Mouse (Mus musculus) lung, postnatal 0 days (tissue): Measurements from ENCODE around the gene Cplx2. TPM values are rescaled to one million over a fixed set of nuclear protein-coding genes. Genes with fewer than 3 reads are reported as not detected.

Source experiments
- ATAC-seq: fragments of 200-750 bp; cut with Nextera tagmentation; 2 replicates; pipeline ENCODE4 v1.8.0; 2017; ENCODE audit warnings: moderate library complexity
- DNase-seq: peaks from one replicate; pipeline ENCODE4 v3.0.0-alpha.2; 2016; ENCODE audit warnings: low spot score
- H3K27ac ChIP-seq: fragments of 300-500 bp; sonication (generic); 2 replicates; pipeline ENCODE4 v1.5.1; 2014; ENCODE audit warnings: antibody characterized with exemption, mild to moderate bottlenecking, low read length, mixed read lengths
- H3K27me3 ChIP-seq: fragments of 300-500 bp; sonication (generic); replicated peaks from 2 replicates; pipeline ENCODE4 v1.6.1; 2014; ENCODE audit warnings: low read length, mixed read lengths; ENCODE audit not compliant: insufficient read depth
- H3K36me3 ChIP-seq: fragments of 300-500 bp; sonication (generic); 2 replicates; pipeline ENCODE4 v1.6.1; 2014; ENCODE audit warnings: low read length, mixed read lengths; ENCODE audit not compliant: insufficient read depth
- H3K4me1 ChIP-seq: fragments of 300-500 bp; sonication (generic); 2 replicates; pipeline ENCODE4 v1.6.1; 2014; ENCODE audit warnings: antibody characterized with exemption, low read depth, low read length, mixed read lengths; ENCODE audit not compliant: insufficient read depth
- H3K4me2 ChIP-seq: fragments of 300-500 bp; sonication (generic); replicated peaks from 2 replicates; pipeline ENCODE4 v1.6.1; 2014; ENCODE audit warnings: low read depth, mild to moderate bottlenecking, low read length, moderate library complexity, mixed read lengths
- H3K4me3 ChIP-seq: fragments of 300-500 bp; sonication (generic); 2 replicates; pipeline ENCODE4 v1.5.1; 2014; ENCODE audit warnings: low read depth, low read length
- H3K9ac ChIP-seq: fragments of 300-500 bp; sonication (generic); replicated peaks from 2 replicates; pipeline ENCODE4 v1.6.1; 2014; ENCODE audit warnings: low read depth, mild to moderate bottlenecking
- H3K9me3 ChIP-seq: fragments of 300-500 bp; sonication (generic); 2 replicates; pipeline ENCODE4 v1.6.1; 2016; ENCODE audit warnings: low read length, mixed read lengths
- CTCF ChIP-seq: IDR thresholded peaks from 2 replicates; pipeline ENCODE4 v1.5.1; 2016; ENCODE audit warnings: antibody characterized with exemption, mild to moderate bottlenecking
- EP300 ChIP-seq: IDR thresholded peaks from 2 replicates; pipeline ENCODE4 v1.6.1; 2016; ENCODE audit warnings: antibody characterized with exemption, mild to moderate bottlenecking, control low read depth
- WGBS: fragments of 180-500 bp; shearing (Covaris S2); extraction: QIAGEN DNeasy Blood & Tissue Kit; methylation state at CpG from one replicate; pipeline ENCODE4 v1.1.7; 2014; 5-methylcytosine and 5-hydroxymethylcytosine counted together
- polyA plus RNA-seq: library from polyadenylated mRNA; unstranded; fragments of >200 nt; fragmentation: Nextera tagmentation; extraction: Ambion mirVana; gene quantifications from 2 replicates; pipeline ENCODE4 v1.2.1, GENCODE M21; 2015

Cplx2 gene
- polyA plus RNA-seq, 1 experiment from 2014 or later: 3.1 TPM

DNA sequence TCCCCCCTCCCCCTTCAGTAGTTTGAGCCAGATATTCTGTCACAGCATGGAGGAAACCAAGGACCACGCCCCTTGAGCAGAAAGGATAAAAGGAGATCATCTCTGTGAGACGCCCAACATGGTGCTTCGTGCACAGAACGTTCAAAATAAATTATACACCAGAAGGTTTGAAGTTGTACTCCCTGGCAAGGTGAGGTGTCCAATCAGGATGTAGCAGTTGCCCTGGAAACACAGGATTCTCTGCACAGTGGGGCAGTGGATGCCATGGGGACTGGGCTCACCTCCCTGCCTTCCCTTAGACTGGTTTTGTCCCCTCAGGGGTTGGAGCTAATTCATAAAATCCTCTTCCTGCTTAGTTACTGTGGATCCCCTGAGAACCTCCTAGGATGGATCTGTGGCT lies 25.9 kb downstream of the Cplx2 start:
- Histone ChIP-seq H3K4me3 (no peak overlapping the region), H3K27ac (no peak overlapping the region), H3K36me3 (no peaks in the 10 kb centered on the region), H3K27me3 (no peaks in the 10 kb centered on the region), H3K4me2 (no peak overlapping the region), H3K9ac (no peak overlapping the region), H3K9me3 (no peaks in the 10 kb centered on the region), H3K4me1 (no peaks in the 10 kb centered on the region)
- ATAC-seq (no peak), DNase-seq (no peak)
- TF ChIP-seq EP300: no peak
- TF ChIP-seq CTCF: no peak
- WGBS: 63% methylated on average over 4 of the region's 4 CpGs

DNA sequence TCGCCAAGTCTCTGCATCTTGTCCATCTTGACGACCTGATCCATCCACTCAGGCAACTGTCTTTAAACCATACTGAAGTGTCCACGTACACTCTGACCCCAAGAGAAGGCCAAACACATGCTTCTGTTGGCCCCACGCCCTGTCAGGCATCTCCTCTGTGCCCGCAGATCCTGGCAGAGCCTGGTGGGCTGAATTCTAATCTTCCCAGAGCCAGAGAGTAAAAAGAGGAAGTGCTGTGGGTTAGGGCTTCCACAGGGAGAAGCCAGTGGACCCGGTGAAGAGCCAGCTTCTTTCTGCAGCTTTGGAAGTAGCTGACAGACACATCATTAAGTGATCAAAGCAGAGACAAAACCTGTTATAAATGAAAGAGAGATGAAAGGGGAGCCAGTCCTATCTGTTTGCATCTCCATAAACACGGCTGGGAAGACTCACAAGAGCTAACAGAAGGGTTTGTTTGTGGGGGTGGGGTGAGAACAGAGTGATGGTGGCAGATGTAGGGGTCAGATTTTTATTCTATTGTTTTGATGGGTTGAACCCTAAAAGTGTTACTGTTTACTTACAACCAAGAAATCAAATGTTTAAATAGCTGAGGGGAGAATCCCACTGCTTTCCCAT lies 29.5 kb downstream of the Cplx2 start:
- Histone ChIP-seq H3K4me3 (no peak overlapping the region), H3K9ac (no peak overlapping the region), H3K27me3 (no peaks in the 10 kb centered on the region), H3K36me3 (no peaks in the 10 kb centered on the region), H3K4me2 (no peak overlapping the region), H3K27ac (no peak overlapping the region), H3K4me1 (no peaks in the 10 kb centered on the region), H3K9me3 (no peaks in the 10 kb centered on the region)
- TF ChIP-seq EP300 (no peak), CTCF (no peak)
- 34% methylated on average over 7 of the region's 7 CpGs for WGBS
- no peak for DNase-seq
- ATAC-seq: no peak

DNA sequence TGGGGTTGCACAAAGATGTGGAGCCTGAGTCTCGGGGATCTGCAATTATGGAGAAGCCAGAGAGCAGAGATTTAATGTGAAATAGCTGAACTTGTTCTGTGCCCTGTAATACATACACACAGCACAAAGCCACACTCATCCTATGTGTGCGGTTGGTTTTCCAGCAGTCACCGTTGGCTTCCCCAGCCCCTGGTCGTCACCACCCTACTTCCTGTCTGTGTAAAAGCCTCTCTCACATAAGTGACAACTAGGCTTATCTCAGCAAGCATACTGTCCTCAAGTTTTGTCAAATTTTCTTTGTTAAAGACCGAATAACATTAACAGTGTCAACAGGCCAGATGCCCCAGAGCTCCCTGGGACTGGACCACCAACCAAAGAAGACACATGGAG lies 30.0 kb downstream of the Cplx2 start:
- TF ChIP-seq EP300: no peak
- no peak for TF ChIP-seq CTCF
- Histone ChIP-seq H3K27me3 (no peaks in the 10 kb centered on the region), H3K4me1 (no peaks in the 10 kb centered on the region), H3K36me3 (no peaks in the 10 kb centered on the region), H3K4me2 (no peak overlapping the region), H3K9me3 (no peaks in the 10 kb centered on the region), H3K27ac (no peak overlapping the region), H3K9ac (no peak overlapping the region), H3K4me3 (no peak overlapping the region)
- ATAC-seq (no peak), DNase-seq (no peak)
- 34% methylated on average over 5 of the region's 5 CpGs for WGBS

- no peak overlapping the region for H3K27ac ChIP-seq
- no peak overlapping the region for H3K9ac ChIP-seq
- DNase-seq (no peak), ATAC-seq (no peak)
- WGBS: 65% methylated on average over 4 of the region's 4 CpGs
- H3K4me3 ChIP-seq: no peak overlapping the region
- no peaks in the 10 kb centered on the region for H3K36me3 ChIP-seq
- no peaks in the 10 kb centered on the region for H3K4me1 ChIP-seq
- H3K27me3 ChIP-seq: no peaks in the 10 kb centered on the region
- no peak for TF ChIP-seq CTCF
- TF ChIP-seq EP300: no peak
- no peak overlapping the region for H3K4me2 ChIP-seq
- no peaks in the 10 kb centered on the region for H3K9me3 ChIP-seq
Observed at GRCm38 (mm10) chr13:54402346-54402745, 31.2 kb downstream of the Cplx2 start.

DNA sequence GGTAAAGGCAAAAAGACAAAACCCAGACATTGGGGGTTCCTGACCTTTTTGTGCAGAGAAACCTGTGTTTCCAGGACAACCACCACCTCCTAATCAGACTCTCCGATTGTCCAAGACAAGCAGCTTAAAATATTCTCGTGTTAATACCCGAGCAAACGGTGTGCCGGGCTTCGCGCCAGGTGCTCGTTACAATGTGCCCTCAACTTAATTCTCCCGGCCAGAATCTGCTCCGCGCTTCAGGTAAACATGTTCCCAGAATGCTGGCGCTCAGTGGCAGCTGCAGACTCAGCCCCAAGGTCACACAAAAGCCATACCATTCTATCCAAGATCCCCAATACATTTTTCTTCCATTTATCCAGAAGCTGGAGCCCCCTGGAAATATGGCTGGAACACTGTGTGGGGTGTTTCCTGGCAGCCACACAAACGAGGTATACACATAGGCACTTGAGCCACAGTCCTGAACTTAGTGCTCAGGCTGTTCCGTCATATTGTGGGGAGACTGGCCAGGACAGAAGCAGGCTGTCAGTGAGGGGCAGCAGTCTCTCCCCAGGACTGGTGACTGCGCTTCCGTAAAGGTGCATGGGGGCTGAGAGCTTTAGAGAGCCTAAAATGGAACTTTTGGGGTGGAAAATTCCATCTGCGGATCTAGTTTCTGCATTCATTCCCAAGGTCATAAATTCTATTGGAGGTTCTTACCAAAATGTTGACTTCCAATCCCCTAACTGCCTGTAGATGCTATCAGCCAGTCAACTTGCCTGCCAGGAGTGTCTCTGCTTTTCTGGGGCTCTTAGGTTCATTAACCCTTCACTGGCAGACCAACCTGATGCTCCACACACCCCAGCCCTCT lies 32.3 kb downstream of the Cplx2 start:
- 40% methylated on average over 17 of the region's 17 CpGs for WGBS
- no peaks in the 10 kb centered on the region for H3K36me3 ChIP-seq
- H3K4me3 ChIP-seq: no peak overlapping the region
- H3K27me3 ChIP-seq: no peaks in the 10 kb centered on the region
- H3K4me2 ChIP-seq: no peak overlapping the region
- no peak overlapping the region for H3K27ac ChIP-seq
- no peak for ATAC-seq
- H3K4me1 ChIP-seq: no peaks in the 10 kb centered on the region
- no peak for DNase-seq
- no peak overlapping the region for H3K9ac ChIP-seq
- H3K9me3 ChIP-seq: no peaks in the 10 kb centered on the region
- TF ChIP-seq EP300 (no peak), CTCF (no peak)

DNA sequence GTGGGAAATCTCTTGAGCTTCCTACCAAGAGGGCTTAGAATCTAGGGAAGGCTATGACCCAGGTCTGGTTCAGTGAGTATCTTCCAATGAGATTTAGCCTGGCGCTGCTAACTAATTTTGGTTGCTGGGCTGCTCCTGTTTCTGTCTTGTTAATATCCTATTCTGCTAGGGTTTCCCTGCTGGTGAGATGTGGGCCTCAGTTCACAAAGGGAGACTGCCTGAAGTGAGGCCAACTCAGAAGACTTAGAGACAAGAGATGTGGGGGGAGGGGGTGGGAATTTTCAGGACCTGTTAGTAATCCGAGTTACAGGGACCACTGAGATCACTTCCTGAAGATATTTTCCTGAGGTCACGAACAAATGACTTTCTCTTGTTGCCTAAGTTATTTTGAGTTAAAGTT lies 33.1 kb downstream of the Cplx2 start:
- Histone ChIP-seq H3K36me3 (no peaks in the 10 kb centered on the region), H3K4me3 (no peak overlapping the region), H3K9ac (no peak overlapping the region), H3K4me2 (no peak overlapping the region), H3K4me1 (no peaks in the 10 kb centered on the region), H3K27me3 (no peaks in the 10 kb centered on the region), H3K27ac (no peak overlapping the region), H3K9me3 (no peaks in the 10 kb centered on the region)
- TF ChIP-seq EP300: no peak
- TF ChIP-seq CTCF: no peak
- WGBS: 58% methylated on average over 3 of the region's 3 CpGs
- DNase-seq (no peak), ATAC-seq (no peak)
